Mouse (Mus musculus) left cerebral cortex, adult 2 months (tissue): ENCODE results near the gene Plekho1. TPM values are rescaled to one million over a fixed set of nuclear protein-coding genes. Genes with fewer than 3 reads are reported as not detected.
"Not testable (repeated sequence)": the region's sequence is repeated elsewhere in the genome, so short reads cannot be mapped to it uniquely, and the experiment has no call there.

Experiments
- DNase-seq, 2 experiments: peaks; one replicate each; pipeline ENCODE4 v3.0.0; 2021 to 2022; ENCODE audit warnings: low spot score in 2 of 2, mixed read lengths in 1 of 2; ENCODE audit errors: extremely low spot score in 1 of 2
- H3K27ac ChIP-seq: fragments of 200-600 bp; 2 replicates; pipeline ENCODE4 v1.8.1; 2022
- H3K4me3 ChIP-seq: fragments of 200-600 bp; 2 replicates; pipeline ENCODE4 v1.8.1; 2022
- CTCF ChIP-seq: fragments of 200-600 bp; IDR thresholded peaks from 2 replicates; pipeline ENCODE4 v1.8.1; 2022; ENCODE audit warnings: antibody characterized with exemption, mild to moderate bottlenecking, moderate library complexity
- intact Hi-C: fragments of 180-260 bp; cut with DNase I; formaldehyde crosslinking; loops from one replicate; pipeline ENCODE4 v1.15.1; 2025
- total RNA-seq, 2 experiments: library from RNA; stranded (reverse); gene quantifications; 2 replicates each; pipeline ENCODE4 v1.2.3; 2021

Gene Plekho1
- total RNA-seq, 2 experiments from 2014 or later: 73.5 to 86.9 TPM

DNA sequence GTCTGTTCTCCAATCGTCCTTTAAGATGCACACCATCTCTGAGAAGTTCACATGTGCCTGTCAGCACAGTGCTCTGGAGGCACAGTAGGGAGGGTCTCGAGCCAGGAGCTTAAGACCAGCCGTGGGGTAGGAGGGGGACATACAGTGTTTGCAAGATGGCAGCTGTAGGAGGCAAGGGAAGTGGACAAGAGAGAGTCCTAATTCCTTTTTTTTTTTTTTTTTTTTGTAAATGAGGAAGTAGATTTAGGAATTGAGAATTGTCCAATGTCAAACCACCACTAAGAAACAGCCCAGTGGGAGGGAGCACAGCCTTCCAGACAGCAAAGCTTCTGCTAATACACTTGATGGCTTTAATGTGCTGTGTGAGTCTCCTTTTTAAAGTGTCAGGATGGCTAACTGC is 18.7 kb downstream of the Plekho1 start:
- no peak overlapping the region for H3K27ac ChIP-seq
- no peak for DNase-seq
- no peak overlapping the region for H3K4me3 ChIP-seq
- intact Hi-C loops: no loop called here
- no peak for TF ChIP-seq CTCF

DNA sequence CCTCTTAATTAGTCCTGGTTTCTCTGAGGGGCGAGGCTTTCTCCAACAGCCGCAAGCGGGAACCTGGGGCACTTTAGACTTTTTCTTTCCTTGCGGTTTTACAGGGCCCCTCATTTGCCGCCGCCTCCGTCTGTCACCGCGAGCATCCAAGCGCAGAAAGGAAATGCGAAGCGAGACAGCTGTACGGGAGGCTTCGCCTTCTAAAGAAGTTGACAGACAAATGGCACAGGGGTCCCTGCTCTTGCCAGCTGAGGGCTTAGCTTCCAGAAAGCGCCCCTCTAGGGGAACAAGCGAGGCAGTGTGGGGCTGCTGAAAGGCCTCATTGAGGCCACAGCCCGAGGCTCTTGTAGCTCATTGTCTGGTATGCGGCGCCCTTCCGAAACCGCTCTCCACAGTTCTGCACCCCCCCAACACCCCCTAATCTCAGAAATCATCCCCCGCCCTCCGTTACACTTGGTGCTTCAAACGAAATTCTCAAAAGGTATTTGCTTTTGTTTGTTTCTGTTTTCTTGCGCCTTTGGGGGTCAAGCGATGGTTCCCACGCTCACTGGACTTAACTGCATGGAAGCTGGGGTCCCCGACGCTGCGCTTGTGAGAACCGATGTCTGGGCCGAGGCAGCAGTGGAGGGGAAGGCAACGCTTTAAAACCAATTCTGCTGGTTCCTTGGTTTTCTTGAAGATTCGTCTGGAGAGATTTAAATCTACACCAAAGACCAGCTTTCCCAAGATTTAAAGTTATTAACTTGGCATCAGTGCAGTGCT is 22.7 kb downstream of the Plekho1 start:
- Histone ChIP-seq H3K27ac (peak overlapping the region; percentile 75), H3K4me3 (peak overlapping the region; percentile 16)
- TF ChIP-seq CTCF: no peak
- intact Hi-C loops: no loop called here
- DNase-seq: no peak

DNA sequence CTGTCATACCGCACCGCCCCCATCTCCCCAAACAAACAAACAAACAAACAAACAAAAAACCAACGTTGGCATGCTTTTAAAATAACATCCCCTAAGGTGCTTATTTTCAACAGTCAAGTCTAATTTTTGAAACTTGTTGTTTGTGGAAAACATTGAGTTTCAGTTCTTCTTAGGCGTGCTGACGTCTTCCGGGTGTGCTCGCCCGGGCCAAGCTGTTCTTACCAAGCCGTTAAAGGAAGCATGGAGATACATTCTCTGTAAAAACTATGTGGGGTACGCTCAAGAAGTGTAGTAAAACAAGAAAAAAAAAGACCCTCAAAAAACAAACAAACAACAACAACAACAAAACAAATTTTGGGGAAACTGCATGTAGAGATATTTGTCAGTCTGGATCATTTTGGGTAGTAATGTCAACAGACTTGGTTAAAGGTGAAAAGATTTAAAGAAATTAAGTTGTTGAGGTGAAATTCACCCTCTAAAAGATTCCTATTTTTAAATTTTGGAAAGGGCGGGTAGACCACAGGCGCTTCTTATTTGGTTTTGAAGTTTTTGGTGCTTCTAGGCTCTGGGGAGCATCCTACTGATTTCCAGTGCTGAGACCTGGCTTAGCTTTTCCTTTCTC is 23.4 kb downstream of the Plekho1 start:
- TF ChIP-seq CTCF: no peak
- H3K4me3 ChIP-seq: no peak overlapping the region; the same call in 1 of the 2 replicates
- no peak for DNase-seq
- intact Hi-C loops: no loop called here
- H3K27ac ChIP-seq: peak overlapping the region; percentile 75; the same call in 1 of the 2 replicates

DNA sequence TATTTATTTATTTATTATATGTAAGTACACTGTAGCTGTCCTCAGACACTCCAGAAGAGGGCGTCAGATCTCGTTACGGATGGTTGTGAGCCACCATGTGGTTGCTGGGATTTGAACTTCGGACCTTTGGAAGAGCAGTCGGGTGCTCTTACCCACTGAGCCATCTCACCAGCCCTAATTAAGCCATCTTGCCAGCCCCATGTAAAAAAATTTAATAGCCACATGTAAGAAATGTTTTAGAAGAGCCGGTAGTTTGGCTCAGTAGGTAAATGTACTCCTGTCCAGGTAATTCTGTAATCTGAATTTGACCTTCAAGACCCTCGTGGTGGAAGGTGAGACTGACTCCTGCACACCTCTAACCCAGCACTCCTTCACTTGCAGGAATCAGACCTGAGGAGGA is 25.1 kb downstream of the Plekho1 start:
- H3K27ac ChIP-seq, H3K4me3 ChIP-seq, intact Hi-C loops, DNase-seq: not testable (repeated sequence)

DNA sequence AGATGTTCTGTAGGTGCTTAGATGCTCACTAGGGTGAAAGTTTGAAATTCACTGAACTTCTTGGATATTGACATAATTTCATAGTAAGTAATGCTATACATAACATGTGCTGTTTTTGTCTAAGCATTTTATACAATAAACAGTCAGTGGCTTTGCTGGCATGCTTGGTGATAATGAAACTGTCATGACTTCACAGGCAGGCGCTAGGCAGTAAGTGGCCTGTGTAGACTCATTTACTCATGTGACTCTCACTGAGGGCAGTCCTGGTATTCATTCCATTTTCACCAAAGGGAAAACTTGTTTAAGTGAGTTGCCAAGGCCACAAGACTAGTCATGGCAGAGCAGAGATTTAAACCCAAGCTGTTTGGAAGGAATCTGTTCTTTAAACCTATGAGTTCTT is 26.5 kb downstream of the Plekho1 start:
- Histone ChIP-seq H3K4me3 (no peak overlapping the region), H3K27ac (no peak overlapping the region)
- no peak for TF ChIP-seq CTCF
- DNase-seq: no peak
- intact Hi-C loops: loop anchor here (5.0 kb wide), 1 partner anchor 178 kb away; no protein-coding TSS in a partner anchor

DNA sequence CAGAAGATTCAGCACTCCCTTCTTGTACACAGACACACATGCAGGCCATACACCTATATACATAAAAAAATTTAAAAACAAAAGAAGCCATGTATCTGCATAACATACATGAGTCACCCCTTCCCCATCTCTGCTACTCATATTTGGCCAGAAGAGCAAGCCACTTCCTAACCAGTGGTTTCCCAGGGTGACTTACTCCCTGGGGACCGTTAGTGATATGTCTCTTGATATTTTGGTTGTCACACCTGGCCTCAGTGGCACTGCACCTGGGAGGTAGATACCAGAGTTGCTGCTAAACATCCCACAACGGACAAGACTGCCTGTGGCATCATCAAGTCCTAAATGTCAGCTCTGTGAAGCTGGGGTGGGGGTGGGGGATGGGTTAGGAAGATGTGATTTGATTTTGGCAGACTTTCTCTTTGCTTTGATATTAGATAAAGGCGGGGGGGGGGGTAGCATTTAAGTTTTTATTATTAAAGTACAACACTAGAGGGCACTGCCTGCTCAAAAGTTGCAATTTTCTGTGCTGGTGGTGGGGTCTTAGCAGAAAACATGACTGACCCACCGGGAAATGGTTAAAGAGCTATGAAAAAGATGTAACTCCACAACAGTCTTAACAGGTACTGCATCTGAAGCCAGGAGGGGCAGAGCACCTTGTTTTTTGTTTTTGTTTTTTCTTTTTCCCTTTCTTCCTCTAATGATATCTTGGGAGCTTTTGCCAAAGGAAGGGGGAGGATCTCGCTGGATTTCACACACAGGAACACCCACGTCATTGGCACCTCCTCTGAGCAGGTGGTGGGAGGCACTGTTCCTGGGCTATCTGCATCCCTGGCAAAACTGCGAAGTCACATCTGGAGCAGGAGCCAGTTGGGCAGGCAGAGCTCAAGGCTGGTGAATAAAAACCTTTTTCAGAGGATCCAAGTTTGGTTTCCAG is 30.0 kb downstream of the Plekho1 start:
- peak; percentile 42 to 47 for DNase-seq
- Histone ChIP-seq H3K4me3 (peak overlapping the region; percentile 4; the same call in 1 of the 2 replicates), H3K27ac (peak overlapping the region; percentile 32; the same call in 1 of the 2 replicates)
- intact Hi-C loops: loop anchor here (1.0 to 5.0 kb wide), 3 partner anchors 31 to 182 kb away; partner anchors contain the start of gene Plekho1
- peak; percentile 63 for TF ChIP-seq CTCF

DNA sequence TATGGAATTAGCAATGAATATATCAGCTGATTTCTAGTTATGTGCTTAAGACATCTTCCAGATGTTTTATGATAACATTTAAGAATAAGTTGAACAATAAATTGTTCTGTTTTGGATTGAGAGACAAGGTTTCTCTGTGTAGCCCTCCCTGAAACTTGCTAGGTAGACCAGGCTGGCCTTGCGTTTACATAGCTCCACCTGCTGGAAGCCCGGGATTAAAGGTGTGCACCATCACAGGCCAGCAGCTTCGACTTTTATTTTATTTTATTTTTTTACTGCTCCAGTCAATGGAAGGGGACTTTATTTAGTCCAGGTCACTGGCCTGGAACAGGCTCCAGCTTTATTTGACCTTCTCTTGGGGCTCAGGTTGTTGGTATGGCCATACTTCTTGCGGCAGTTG is 32.1 kb downstream of the Plekho1 start:
- DNase-seq: no peak
- TF ChIP-seq CTCF: peak; percentile 65
- H3K27ac ChIP-seq: no peak overlapping the region
- no peak overlapping the region for H3K4me3 ChIP-seq
- intact Hi-C loops: no loop called here

DNA sequence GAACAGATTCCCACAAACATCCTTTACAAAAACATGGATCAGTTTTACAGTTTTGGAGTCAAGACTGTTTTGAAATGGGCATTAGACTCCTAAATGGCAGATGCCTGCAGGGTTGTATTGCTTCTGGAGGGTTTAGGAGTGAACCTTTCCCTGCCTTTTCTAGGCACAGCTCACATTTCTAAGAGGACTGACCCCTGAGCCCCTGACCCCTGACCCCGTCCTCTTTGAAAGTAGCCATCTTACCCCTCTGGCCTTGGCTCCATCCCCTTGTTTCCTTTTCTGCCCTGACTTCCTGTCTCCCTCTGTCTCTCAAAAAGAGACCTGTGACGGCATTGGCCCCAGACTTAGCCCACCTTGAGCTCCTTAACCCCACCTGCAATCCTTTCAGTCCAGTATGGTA is 32.6 kb downstream of the Plekho1 start:
- TF ChIP-seq CTCF: no peak
- Histone ChIP-seq H3K4me3 (no peak overlapping the region), H3K27ac (no peak overlapping the region)
- intact Hi-C loops: no loop called here
- no peak for DNase-seq

DNA sequence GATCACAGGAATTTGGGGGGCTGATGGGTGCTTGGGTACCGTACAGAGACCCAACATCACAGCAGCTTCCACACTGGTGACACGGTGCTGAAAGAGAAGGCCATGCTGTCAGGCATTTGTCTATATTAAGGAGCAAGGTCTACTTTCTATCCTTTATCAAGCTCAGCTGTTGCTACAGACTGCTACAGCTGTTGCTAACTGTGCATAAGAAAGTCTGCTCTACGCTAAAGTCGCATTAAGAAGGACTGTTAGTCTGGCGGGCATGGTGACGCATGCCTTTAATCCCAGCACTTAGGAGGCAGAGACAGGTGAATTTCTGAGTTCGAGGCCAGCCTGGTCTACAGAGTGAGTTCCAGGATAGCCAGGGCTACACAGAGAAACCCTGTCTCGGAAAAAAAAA is 33.6 kb downstream of the Plekho1 start:
- H3K4me3 ChIP-seq, H3K27ac ChIP-seq, DNase-seq, intact Hi-C loops: not testable (repeated sequence)

DNA sequence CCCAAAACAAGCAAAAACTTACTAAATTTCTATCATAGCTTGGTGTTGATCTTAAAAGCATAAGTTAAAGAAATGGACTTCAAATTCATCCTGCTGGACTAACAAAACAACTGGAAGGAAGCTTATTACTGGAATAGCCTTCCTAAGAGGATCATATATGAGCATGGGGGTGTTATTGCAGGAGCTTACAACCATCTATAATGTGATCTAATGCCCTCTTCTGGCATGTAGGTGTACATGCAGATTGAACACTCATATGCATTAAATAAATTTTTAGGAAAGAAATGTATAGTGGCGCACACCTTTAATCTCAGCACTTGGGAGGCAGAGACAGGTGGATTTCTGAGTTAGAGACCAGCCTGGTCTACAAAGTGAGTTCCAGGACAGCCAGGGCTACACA is 36.0 kb downstream of the Plekho1 start:
- intact Hi-C loops: no loop called here
- no peak overlapping the region for H3K4me3 ChIP-seq
- TF ChIP-seq CTCF: peak; percentile 5; the same call in 1 of the 2 replicates
- no peak for DNase-seq
- H3K27ac ChIP-seq: no peak overlapping the region

DNA sequence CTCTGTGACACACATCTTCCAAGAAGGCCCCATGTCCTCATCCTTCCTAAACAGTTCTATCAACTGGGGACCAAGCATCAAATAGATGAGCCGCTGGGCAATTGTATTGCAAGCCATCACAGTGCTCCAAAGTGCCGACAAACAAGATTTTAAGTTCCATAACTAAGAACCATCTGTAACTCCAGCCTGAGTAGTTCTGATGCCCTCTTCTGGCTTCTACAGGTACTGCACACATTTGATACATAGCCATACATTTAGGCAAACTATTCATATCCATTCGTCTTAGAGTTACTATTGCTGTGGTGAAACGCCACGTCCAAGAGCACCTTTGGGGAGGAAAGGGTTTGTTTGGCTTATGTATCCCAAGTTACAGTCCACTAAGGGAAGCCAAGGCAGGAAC is 36.7 kb downstream of the Plekho1 start:
- TF ChIP-seq CTCF: peak; percentile 38
- H3K27ac ChIP-seq: no peak overlapping the region
- DNase-seq: no peak
- no peak overlapping the region for H3K4me3 ChIP-seq
- intact Hi-C loops: no loop called here
